Mouse (Mus musculus): Measurements from ENCODE around the gene Rd3. TPM values are rescaled to one million over a fixed set of nuclear protein-coding genes. Genes with fewer than 3 reads are reported as not detected.

Gene Rd3
- under 1 TPM; 0.14 to 0.37 TPM for total RNA-seq (2021)
- long read RNA-seq, experiment 1 = 0 reads
- long read RNA-seq, experiment 2 = 0 reads

DNA sequence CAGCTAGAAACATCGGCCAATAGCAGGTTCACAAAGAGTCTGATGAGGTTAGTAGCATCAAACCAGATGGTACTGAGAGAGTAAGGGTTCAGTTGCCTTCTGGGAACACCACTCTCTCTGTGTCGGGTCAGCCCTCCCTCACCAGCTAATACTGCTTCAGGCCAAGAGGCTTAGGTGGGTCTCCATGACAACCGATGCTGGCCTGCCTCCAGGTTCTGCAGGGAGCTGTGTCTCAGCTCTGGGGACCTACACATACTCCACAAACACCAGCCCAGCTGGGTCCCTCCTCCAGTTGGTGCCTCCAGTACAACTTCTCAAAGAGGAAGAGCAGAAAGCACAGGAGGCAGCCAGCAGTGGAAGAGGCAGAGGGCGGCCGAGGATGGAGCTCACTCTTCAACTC is at the start of gene Rd3:
Gene Rd3, plus strand, starts transcription at position 184 of the 400 bp plus-strand sequence.
- DNase-seq (ENCODE audit: low spot score in 2 of 2) = peak; percentile 46 to 67

DNA sequence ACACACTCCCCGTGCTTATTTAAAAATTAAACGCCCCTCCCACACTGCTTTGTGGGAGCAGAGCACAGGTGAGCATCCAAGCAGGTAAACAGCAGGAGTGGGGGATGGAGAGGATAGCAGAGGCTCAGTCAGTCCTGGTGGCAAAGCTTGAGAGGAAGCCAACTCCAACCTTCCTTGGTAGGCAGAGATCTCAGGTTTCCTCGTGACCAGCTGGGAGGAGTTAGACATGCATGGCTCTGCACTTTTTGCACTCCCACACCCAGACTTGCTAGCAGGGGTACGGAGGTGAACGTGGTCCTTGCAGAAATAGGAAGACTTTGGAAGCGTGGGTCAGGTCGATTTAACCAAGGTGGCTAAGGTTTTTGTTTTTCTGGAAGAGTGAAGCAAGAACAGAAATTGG is 48.8 kb upstream of the Rd3 start:
- no peak for DNase-seq (ENCODE audit: low spot score in 2 of 2)

DNA sequence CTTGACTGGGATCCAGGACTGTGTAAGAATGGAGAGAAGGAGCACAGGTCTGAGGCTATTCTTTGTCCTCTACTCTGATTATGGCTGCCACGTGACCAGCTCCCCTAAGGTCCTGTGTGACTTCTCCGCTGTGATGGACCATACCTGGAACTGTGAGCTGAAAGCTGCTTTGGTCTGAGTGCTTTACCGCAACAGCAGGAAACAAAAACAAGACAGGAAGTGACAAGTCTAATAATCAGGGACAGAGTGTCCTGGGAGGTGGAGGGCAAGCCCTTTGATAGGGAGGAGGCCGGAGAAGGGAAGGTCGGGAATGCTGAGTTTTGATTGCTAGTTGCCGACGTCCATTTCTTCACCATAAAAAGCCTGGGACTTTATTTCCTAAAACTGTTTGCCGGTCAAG is 48.1 kb upstream of the Rd3 start:
- no peak for DNase-seq (ENCODE audit: low spot score in 2 of 2)

DNA sequence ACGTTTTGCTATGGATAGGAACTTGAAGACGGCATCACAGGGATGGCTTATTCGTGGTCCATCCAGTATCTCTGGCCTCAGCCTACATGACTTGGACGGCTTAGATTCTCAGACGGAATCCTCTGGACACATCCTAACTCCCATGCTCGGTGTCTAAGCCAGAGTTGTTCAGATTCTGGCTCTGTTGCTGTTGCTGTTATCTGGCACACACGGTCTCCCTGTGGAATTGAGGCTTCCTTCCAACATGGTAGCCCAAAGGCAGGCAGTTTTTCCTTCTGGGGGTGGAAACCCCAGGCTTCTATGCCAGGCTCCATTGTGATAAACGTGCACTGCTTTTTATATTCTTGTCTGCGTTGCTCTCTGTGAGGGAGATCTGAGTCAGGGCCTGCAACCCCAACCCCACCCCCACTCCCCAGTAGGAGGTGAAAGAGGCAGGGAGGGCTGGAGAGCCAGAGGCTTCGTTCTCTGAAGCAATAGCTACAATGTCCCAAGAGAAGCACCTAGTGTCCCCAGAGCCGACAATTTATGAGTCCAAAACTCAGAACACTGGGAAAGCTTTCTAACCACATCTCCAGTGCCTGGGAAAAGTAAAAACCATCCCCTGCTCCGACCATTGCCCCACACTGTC is 47.2 kb upstream of the Rd3 start:
- no peak for DNase-seq (ENCODE audit: low spot score in 2 of 2)

DNA sequence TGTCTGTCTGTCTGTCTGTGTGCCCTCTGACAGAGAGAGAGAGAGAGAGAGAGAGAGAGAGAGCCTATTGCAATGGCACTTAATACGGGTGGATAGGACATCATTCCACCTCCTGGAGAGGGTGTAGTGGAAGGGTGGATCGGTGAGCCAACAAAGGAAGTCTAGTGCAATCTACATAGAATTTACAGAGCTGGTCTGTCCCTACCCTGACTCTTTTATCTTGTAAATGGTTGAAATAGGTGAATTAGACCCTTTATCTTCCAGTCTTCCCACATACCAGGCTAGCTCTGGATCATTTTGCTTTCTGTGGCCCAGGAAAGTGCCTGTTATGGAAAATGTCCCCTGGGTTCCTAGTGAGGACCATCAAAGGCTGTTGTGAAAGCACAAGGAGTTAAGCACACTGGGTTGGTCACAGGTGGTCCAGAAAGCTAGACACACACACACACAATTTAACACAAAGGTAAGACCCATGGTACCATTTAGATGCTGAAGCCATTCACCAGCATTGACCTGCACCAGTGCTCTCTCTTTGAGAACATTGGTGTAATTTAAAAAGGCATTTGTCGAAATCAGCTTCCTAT is 46.6 kb upstream of the Rd3 start:
- DNase-seq (ENCODE audit: low spot score in 2 of 2) = no peak

DNA sequence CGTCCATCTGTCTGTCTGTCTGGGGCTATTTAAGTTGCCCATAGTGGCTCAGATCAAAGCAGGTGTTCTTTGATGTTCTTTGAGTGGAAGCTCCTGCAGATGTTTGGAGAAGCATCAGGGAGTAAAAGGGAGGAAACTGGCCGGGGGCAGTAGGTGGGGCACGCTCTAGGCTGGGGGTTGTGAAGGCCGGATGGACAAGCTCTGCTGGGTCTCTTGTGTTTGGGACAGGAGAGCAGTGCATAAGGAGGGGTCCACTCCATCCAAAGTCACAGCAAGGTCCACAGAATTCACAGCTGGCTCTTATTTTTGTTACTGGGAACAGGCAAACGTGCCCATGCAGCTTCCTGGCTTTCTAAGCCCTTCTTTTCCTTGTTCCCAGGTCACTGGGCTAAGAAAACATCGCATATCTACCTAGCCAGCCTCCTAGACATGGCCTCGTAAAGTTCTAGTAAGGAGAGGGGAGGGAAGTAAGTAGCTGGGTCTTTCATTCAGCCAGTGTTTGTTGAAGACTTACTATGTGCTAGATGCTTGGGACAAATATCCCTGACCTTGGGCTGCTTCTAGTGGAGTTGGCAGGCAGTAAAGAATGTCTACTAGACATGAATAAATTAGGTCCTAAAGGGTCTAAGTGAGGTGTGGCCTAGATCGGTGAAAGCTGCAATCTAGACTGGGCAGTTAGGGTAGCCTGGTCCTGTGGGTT is 44.7 kb upstream of the Rd3 start:
- DNase-seq (ENCODE audit: low spot score in 2 of 2) = no peak

DNA sequence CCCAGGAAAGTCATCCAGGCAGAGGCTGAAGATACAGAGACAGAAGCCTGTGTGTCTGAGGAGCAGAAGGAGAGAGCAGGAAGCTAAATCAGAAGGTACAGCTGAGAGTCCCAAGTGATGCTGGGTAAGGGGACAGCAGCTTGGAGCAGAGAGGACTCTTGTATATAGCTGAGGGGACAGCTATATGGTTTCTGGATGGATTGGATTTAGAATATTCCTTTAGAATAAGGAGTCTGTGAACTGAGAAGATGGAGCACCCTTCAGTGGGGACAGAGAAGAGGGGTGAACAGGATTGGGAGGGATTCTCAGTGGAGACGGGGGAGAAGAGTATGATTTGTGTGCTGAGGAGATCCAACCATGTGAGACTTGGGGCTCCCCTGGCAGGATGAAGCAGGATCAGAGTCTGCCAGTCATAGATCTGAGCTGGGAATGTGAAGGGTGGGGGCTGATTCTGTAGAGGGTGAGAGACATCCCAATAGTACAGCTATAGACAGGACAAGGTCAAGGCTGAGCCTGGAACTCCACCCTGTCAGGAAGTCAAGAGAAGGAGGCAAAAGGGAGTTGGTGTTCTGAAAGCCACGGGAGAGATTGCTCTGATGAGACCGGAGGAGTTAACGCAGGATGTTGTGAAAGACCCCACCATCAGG is 44.1 kb upstream of the Rd3 start:
- DNase-seq (ENCODE audit: low spot score in 2 of 2) = no peak

DNA sequence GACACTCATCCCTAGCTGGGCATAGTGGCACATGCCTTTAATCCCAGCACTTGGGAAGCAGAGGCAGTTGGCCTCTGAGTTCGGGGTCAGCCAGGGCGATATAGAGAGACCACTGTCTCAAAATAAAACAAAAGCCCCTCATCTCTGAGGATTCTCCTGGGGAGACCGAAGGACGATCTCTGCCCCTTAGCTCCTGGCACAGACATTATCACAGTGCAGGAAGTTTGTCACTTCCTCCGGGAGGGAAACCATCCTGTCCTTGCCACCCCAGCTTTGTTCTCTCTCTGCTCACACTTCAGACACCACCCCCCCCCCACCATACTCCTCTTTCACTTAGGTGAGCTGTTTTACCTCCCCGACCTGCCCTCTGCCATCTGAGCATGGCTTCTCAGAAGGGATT is 33.5 kb upstream of the Rd3 start:
- no peak for DNase-seq (ENCODE audit: low spot score in 2 of 2)

DNA sequence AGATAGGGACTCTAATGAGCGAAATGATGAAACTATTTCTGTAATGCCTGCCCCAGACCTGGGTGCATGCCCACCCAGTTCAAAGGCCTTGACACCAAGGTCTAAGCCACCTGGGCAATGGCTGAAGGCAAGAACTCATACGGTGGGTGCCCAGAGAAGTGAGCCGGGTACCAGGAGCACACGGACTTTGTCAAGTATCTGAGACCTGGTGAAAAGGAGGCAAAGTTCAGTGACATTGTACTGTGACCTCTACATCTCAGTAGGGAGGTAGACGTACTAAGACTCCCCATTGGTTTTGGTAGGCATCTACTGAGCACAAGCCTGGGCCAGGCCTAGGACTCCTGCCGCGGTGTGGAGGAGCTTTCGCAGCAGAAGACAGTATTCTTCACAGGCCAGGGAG is 31.8 kb upstream of the Rd3 start:
- DNase-seq (ENCODE audit: low spot score in 2 of 2) = no peak

DNA sequence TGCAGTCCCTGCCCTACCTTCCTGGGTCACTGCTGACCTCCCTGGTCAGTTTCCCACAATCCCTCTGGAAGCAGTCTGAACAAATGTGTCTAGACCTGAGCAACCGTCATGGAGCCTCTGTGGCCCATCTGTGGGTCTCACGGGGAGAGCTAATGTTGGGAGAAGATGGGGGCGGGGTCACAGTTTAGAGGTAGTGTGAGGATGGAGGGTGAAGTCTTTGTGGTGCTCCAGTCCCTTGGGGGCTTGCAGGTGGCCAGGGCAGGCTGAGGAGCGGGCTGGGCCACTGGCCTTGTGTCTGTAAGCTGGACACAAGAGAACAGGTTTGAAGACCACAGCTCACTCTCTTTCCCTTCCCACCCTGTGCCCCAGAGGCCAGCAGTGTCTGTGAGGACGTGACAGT is 31.4 kb upstream of the Rd3 start:
- no peak for DNase-seq (ENCODE audit: low spot score in 2 of 2)

DNA sequence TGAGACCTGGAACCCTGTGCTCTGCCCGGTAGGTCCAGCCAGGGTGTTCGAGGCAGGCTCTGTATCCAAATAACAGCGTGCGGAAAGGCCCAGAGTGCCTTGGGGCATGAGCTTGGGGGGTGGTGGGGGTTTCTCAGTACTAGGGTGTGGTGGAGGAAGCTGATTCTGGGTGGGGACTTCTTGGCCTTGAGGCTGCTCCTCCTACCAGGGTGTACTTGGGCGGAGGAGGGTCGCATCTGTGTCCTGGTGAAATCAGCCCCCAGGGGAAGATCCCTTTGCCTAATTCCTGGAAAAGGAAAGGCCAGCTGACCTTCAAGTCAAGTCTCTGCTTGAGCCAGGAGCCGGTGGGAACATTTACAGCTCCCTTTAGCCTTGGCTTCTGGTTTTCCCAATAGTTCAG is 30.9 kb upstream of the Rd3 start:
- no peak for DNase-seq (ENCODE audit: low spot score in 2 of 2)

DNA sequence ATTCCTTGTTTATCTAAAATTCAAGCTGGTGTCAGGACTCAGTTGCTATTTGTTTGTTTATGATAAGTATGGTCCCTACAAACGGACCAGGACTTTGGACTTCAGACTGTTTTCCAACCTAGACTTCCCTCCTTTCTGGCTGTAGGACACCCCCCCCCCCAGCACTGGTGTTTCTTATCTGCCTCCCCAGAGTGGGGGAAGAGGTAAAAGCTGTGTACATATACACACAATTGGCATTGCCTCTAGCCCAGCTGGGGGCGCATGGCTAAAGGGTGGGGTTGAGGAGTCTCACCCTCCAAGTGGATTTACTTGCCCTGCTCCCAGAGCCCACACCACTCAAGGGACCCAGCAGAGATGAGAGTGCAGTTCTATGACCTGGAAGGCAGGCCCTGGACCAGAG is 30.3 kb upstream of the Rd3 start:
- DNase-seq (ENCODE audit: low spot score in 2 of 2) = no peak

DNA sequence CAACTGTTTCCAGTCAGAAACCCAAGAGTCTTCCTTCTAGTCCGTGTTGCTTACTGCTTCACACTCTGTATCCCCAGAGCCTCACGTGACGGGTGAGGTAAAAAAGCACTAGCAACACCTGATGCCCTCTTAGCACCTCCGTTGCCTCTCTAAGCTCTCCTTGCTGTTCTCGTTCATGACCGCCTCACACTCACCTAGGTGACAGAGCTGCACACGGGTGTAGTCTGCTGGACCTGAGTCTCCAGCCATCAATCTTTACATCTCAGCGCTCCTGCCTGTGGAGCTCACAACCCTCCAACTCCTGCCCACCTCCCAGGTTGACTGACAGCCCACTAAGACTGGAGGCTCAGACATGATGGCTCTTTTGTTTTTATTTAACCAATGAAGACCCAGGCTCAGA is 29.4 kb upstream of the Rd3 start:
- DNase-seq (ENCODE audit: low spot score in 2 of 2) = no peak

DNA sequence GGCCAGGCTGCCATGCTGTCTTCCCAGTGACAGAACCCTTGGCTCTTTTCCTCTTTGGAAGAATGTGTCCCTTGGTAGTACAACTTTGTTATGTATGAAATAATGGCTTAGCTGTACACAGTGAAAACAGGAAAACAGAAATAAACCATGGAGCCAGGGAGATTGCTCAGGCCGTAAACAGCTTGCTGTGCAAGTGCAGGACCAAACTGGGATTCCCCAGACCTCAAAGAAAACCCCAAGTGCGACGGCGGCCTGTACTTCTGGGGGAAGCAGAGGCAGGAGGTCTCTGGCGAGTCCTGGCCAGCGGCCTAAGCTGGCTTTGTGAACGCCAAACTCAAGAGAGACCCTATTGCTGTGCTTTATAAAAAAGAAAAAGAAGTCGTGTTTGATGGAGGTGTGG is 28.6 kb upstream of the Rd3 start:
- DNase-seq (ENCODE audit: low spot score in 2 of 2) = no peak

DNA sequence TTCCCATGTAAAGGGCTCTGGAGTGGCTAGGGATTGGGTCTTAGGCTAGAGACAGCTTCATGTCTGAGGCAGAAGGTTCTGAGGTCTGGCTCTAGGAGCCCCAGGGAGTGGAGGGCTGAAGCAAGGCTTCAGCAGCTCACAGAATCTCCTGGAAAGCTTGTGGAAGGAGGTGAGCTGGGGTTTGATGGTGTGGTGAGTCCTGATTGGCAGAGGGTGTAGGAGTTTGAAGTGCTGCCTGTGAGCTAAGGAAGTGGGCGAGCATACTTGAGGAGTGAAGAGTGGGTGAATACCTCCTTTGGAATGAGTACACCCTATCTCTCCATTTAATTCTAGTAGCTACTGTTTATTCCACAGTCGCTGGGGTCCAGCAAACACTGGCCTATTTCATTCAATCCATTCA is 26.6 kb upstream of the Rd3 start:
- DNase-seq (ENCODE audit: low spot score in 2 of 2) = peak in 1 of 2 experiments; percentile 46

DNA sequence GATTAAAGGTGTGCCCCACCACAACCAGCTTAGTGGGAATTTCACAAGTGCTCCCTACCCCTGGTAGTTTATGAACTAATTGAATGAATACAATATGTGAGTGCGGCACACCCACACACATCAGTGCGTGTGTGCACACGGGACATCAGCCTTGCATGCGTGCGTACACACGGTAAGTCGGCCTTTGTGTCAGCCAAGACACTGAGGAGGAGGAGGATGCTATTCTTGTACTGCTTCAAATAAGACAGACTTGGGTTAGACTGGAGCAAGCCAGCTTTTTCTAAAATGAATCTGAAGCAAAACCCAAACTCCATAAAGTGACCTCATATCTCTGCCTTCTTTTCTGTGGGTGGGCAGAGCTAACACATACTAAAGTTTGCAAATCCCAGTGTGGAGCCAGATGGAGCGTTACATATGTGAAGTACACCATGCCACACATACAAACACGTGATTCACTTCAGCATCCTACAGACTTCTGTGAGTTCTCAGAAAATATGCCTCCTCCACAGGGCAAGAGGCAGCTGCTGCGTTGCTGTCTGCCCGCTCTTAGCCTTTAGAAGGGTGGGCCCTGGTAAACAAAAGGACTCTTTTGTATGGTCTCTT is 24.3 kb upstream of the Rd3 start:
- peak; percentile 50 to 77 for DNase-seq (ENCODE audit: low spot score in 2 of 2)

DNA sequence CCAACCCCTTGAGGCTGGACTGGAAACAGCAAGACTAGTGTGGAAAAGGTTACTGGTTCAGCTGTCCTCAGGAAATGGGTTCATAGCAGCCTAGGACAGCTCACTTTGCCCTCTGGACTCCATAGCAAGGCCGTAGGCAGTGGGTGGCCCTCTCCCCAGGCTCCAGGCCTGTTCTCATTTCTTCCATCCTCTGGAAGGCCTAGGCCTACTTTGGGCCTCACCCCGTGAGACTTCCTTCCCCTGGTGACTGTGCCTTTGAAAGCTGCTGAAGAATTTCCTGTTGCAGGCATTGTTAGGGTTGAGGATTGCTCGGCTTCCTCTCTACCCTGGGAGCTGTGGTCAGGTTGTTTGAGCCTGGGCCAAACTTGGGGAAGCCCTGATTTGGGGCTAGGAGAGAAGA is 22.1 kb upstream of the Rd3 start:
- DNase-seq (ENCODE audit: low spot score in 2 of 2) = no peak

DNA sequence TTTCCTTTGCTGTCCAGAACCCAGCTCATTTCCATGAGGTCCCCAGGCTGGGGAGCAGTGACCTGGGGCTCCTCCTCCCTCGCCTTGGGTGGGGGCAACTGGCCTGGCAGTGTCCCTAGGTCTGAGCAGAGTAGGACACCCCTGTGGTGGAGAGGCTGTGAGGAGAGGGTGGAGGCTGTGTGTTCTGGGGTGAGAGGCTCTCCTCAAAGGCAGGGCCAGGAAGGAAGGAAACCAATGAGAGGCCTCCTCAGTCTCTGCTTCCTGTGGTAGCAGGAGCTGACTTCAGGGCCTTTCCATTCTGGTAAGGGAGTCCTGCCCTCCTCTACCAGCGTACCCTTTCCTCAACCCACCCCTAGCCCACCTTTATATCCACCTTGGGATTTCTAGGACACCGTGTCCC is 20.9 kb upstream of the Rd3 start:
- DNase-seq (ENCODE audit: low spot score in 2 of 2) = no peak

DNA sequence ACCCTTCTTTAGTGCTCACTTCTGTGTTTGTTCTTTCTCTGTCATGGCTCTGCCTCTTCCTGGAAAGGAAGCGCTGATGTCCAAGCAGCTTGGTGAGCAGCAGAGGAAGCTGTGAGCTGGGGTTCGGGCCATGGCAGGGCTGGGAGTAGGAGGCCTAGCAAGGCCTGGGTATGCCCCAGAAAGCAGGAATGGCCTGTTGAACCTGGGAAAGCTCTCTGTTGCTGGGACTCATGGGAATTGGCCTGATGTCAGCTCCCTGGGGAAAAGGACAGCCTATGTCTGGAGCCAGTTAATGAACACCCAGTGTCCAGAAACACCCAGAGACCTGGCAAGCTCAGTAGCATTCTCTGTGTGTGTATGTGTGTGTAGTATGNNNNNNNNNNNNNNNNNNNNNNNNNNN is 20.3 kb upstream of the Rd3 start:
- no peak for DNase-seq (ENCODE audit: low spot score in 2 of 2)

DNA sequence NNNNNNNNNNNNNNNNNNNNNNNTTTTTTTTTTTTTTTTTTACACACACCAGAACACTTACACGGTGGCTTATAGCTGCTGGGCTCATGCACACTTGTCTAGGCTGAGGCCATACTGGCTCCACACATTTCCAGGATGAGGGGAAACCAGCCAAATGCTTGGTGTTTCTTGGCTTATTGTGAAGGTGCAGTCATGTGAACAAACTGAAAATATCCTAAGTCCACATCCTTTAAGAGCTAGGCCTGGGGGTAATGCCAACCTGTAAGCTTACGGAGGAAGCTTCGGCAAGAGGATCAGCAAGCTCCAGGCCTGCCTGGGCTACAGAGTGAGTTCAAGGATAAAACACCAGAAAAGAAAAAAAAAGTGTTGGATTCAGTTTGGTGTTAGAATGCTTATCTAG is 19.8 kb upstream of the Rd3 start:
- no peak for DNase-seq (ENCODE audit: low spot score in 2 of 2)

DNA sequence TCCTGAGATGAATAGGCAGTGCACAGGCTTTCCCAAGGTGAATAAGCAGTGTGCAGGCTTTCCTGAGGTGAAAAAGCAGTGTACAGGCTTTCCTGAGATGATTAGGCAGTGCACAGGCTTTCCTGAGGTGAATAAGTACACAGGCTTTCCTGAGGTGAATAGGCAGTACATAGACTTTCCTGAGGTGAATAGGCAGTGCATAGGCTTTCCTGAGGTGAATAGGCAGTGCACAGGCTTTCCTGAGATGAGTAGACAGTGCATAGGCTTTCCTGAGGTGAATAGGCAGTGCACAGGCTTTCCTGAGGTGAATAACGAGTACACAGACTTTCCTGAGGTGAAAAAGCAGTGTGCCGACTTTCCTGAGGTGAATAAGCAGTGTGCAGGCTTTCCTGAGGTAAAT is 16.2 kb upstream of the Rd3 start:
- DNase-seq (ENCODE audit: low spot score in 2 of 2) = no peak

DNA sequence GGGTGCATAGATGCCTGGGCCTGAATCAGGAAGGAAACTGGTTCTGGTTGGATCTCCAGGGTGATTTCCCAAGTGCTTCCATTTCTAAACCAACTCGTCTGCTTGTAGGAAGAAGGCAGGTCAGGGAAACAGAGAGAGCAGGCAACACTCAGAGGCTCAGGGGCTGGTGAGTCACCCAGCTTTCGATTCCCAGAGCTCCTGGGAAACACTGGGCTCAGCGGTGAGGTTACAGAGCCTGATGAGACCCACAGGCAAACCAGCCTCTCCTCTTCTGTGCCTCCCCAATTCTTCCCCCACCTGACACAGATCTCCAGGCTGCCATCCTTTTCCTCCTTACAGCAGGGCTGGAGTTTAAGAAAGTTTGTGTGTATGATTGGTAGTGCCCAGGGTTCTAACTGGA is 13.8 kb upstream of the Rd3 start:
- no peak for DNase-seq (ENCODE audit: low spot score in 2 of 2)

Measured in left cerebral cortex, adult 18-20 months (tissue).